ENCODE assay signal across 11 mouse cellular contexts in genomic region chrX:38312910-38313625, GRCm38 (mm10). TPM values are rescaled to one million over a fixed set of nuclear protein-coding genes. Genes with fewer than 3 reads are reported as not detected.
DNase-seq lines count a peak whose midpoint lies in the region; ATAC-seq and TF ChIP-seq lines count a peak whose summit lies in the region.
"Had no signal": no experiment of that assay in that cellular context is flagged by ENCODE, and none has a peak within 500 bp of the region (broad histone marks: within the 10 kb centered on the region; RNA-seq: fewer than 3 reads in every experiment).

No protein-coding gene starts in this region.

- no peak for TF ChIP-seq POLR2A in lung, adult 2 months (IDR thresholded peaks at IDR 0.05; ENCODE audit: borderline replicate concordance, extremely low read depth, low read depth, low read length)

- no peaks in the 10 kb centered on the region for H3K9me3 ChIP-seq in forebrain, embryonic 11.5 days (ENCODE audit: control insufficient read depth, low read length)
- H3K9me3 ChIP-seq in lung, postnatal 0 days (ENCODE audit: low read length): no peaks in the 10 kb centered on the region
- no peaks in the 10 kb centered on the region for H3K9me3 ChIP-seq in neural tube, embryonic 15.5 days (replicated peaks)
- H3K9me3 ChIP-seq: liver, embryonic 15.5 days had no signal

- no peak for TF ChIP-seq EP300 in lung, postnatal 0 days (IDR thresholded peaks at IDR 0.05)

- peak; percentile 3 for DNase-seq in lung, adult 2 months
- no peak for DNase-seq in lung, postnatal 10 days
- peak; percentile 60 for DNase-seq in forebrain, embryonic 11.5 days (ENCODE audit: low spot score)
- DNase-seq in lung, postnatal 0 days (ENCODE audit: low spot score): peak; percentile 7
- no peak for DNase-seq in heart, adult 11 months
- DNase-seq in urinary bladder, adult 18-20 months (ENCODE audit: low spot score in 2 of 2): no peak
- DNase-seq in urinary bladder, postnatal 36 days (ENCODE audit: low spot score in 2 of 2): no peak
- DNase-seq: cerebellum, adult 2 months; layer of hippocampus, adult 9-11 months had no signal

- no peak for TF ChIP-seq CTCF in lung, adult 2 months (IDR thresholded peaks at IDR 0.05; ENCODE audit: insufficient read depth, low read length)
- no peak for TF ChIP-seq CTCF in lung, postnatal 0 days (IDR thresholded peaks at IDR 0.05)

- H3K4me3 ChIP-seq in lung, adult 2 months (replicated peaks; ENCODE audit: extremely low read depth, low read depth, low read length): no peak overlapping the region
- H3K4me3 ChIP-seq in forebrain, embryonic 11.5 days (ENCODE audit: low read depth, low read length): no peak overlapping the region
- no peak overlapping the region for H3K4me3 ChIP-seq in lung, postnatal 0 days (ENCODE audit: low read depth, low read length)
- no peak overlapping the region for H3K4me3 ChIP-seq in neural tube, embryonic 15.5 days (replicated peaks)
- H3K4me3 ChIP-seq: liver, embryonic 15.5 days had no signal

- peak; percentile 99 for ATAC-seq in forebrain, embryonic 11.5 days (replicated peaks; ENCODE audit: low FRiP score)
- ATAC-seq in lung, postnatal 0 days: no peak
- ATAC-seq in neural tube, embryonic 15.5 days (ENCODE audit: low FRiP score): peak; percentile 97

- H3K4me1 ChIP-seq in lung, adult 2 months (ENCODE audit: control insufficient read depth, insufficient read depth, low read length): no peaks in the 10 kb centered on the region
- no peaks in the 10 kb centered on the region for H3K4me1 ChIP-seq in forebrain, embryonic 11.5 days (replicated peaks; ENCODE audit: control insufficient read depth, insufficient read depth, low read length)
- no peaks in the 10 kb centered on the region for H3K4me1 ChIP-seq in lung, postnatal 0 days (ENCODE audit: insufficient read depth, low read depth, low read length)
- H3K4me1 ChIP-seq in neural tube, embryonic 15.5 days: peaks cover 4% of the 10 kb centered on the region; the same call in 1 of the 2 replicates
- H3K4me1 ChIP-seq: liver, embryonic 15.5 days had no signal

- H3K36me3 ChIP-seq in forebrain, embryonic 11.5 days (ENCODE audit: control insufficient read depth, insufficient read depth, low read length): no peaks in the 10 kb centered on the region
- no peaks in the 10 kb centered on the region for H3K36me3 ChIP-seq in lung, postnatal 0 days (ENCODE audit: insufficient read depth, low read length)
- H3K36me3 ChIP-seq in neural tube, embryonic 15.5 days: no peaks in the 10 kb centered on the region
- H3K36me3 ChIP-seq: liver, embryonic 15.5 days had no signal

- WGBS in lung, adult 2 months: 72% methylated on average over 9 of the region's 9 CpGs
- WGBS in forebrain, embryonic 11.5 days: 34% methylated on average over 9 of the region's 9 CpGs
- 64% methylated on average over 9 of the region's 9 CpGs for WGBS in lung, postnatal 0 days
- WGBS in neural tube, embryonic 15.5 days: 34% methylated on average over 9 of the region's 9 CpGs

- no peak overlapping the region for H3K9ac ChIP-seq in forebrain, embryonic 11.5 days (ENCODE audit: low read length)
- no peak overlapping the region for H3K9ac ChIP-seq in lung, postnatal 0 days (replicated peaks; ENCODE audit: low read depth)
- H3K9ac ChIP-seq in neural tube, embryonic 15.5 days (replicated peaks): no peak overlapping the region
- H3K9ac ChIP-seq: liver, embryonic 15.5 days had no signal

- no peak overlapping the region for H3K4me2 ChIP-seq in forebrain, embryonic 11.5 days (ENCODE audit: low read depth, low read length, severe bottlenecking)
- H3K4me2 ChIP-seq in lung, postnatal 0 days (replicated peaks; ENCODE audit: low read depth, low read length): no peak overlapping the region
- H3K4me2 ChIP-seq in neural tube, embryonic 15.5 days: no peak overlapping the region
- H3K4me2 ChIP-seq: liver, embryonic 15.5 days had no signal

- peak overlapping the region; percentile 41 for H3K27ac ChIP-seq in forebrain, embryonic 11.5 days (ENCODE audit: low read depth, low read length)
- H3K27ac ChIP-seq in lung, postnatal 0 days (ENCODE audit: low read length): no peak overlapping the region
- H3K27ac ChIP-seq in neural tube, embryonic 15.5 days (replicated peaks): peak overlapping the region; percentile 74
- H3K27ac ChIP-seq: liver, embryonic 15.5 days had no signal

- H3K27me3 ChIP-seq in forebrain, embryonic 11.5 days (ENCODE audit: control insufficient read depth, insufficient read depth, low read length): no peaks in the 10 kb centered on the region
- H3K27me3 ChIP-seq in lung, postnatal 0 days (replicated peaks; ENCODE audit: insufficient read depth, low read length): no peaks in the 10 kb centered on the region
- H3K27me3 ChIP-seq in neural tube, embryonic 15.5 days (replicated peaks): no peaks in the 10 kb centered on the region
- H3K27me3 ChIP-seq: liver, embryonic 15.5 days had no signal

RNA-seq across cellular contexts. Expression of gene Atp1b4, which starts 2.9 kb away (rescaled TPM):
- 0.12 TPM in 1 of 2 replicates, not detected in the other for polyA plus RNA-seq in lung, adult 2 months (2012; rRNA removed)
- not detected in 2 replicates for polyA plus RNA-seq in forebrain, embryonic 11.5 days (2014; fragmentation: Nextera tagmentation; extraction: Ambion mirVana)
- polyA plus RNA-seq in lung, postnatal 0 days (2015; fragmentation: Nextera tagmentation; extraction: Ambion mirVana): 0.04 TPM in 1 of 2 replicates, not detected in the other
- polyA plus RNA-seq in neural tube, embryonic 15.5 days (2015; fragmentation: Nextera tagmentation; extraction: Ambion mirVana): 0.84 and 2.0 TPM in 2 replicates
- polyA plus RNA-seq: cerebellum, adult 2 months had no signal

Comparison
In these comparisons a context has a peak if more than half of its experiments do, and no peak if none do; other contexts are left out.
1. DNase-seq: peak in lung, adult 2 months (single experiment), forebrain, embryonic 11.5 days (single experiment) and lung, postnatal 0 days (single experiment); none in lung, postnatal 10 days (single experiment), heart, adult 11 months (single experiment), urinary bladder, adult 18-20 months (0 of 2) and urinary bladder, postnatal 36 days (0 of 2).